Mouse (Mus musculus): ENCODE measurements at regions not wholly inside any gene's neighbourhood (a gene's known extent, or its start where the extent isn't known, plus 50 kb on each side); places are given as distances from the start of the nearest gene placed in this dataset.
A peak's percentile ranks its signal among the peaks of the same experiment; 100 is the strongest.
"Not testable (repeated sequence)": the region's sequence is repeated elsewhere in the genome, so short reads cannot be mapped to it uniquely, and the experiment has no call there.

- no peak for ATAC-seq (ENCODE audit: low TSS enrichment)
These were observed 116.8 kb upstream of the Mettl4 start for GRCm38 (mm10) chr17:94866630-94867029.

GRCm38 (mm10) chr17:94864531-94865318 lies 114.9 kb upstream of the Mettl4 start:
- peak; percentile 100 for ATAC-seq (ENCODE audit: low TSS enrichment)

GRCm38 (mm10) chr17:94854698-94855097 lies 104.9 kb upstream of the Mettl4 start:
- not testable (repeated sequence) for ATAC-seq (ENCODE audit: low TSS enrichment)

- ATAC-seq (ENCODE audit: low TSS enrichment) = peak; percentile 96
These were observed 84.8 kb upstream of the Mettl4 start for GRCm38 (mm10) chr17:94834446-94835117.

GRCm38 (mm10) chr17:94834067-94834445 lies 84.2 kb upstream of the Mettl4 start:
- ATAC-seq (ENCODE audit: low TSS enrichment) = not testable (repeated sequence)

- ATAC-seq (ENCODE audit: low TSS enrichment) = not testable (repeated sequence)
These were observed 76.6 kb upstream of the Mettl4 start for GRCm38 (mm10) chr17:94826415-94826814.

- ATAC-seq (ENCODE audit: low TSS enrichment) = no peak
These were observed 58.9 kb upstream of the Mettl4 start for GRCm38 (mm10) chr17:94808758-94809157.

All from frontal cortex, adult (tissue).